Mouse (Mus musculus) liver, embryonic 14.5 days (tissue): ENCODE data around the gene Gm20683. TPM values are rescaled to one million over a fixed set of nuclear protein-coding genes. Genes with fewer than 3 reads are reported as not detected.
A peak's percentile ranks its signal among the peaks of the same experiment; 100 is the strongest.

Experiments
- ATAC-seq: fragments of 200-750 bp; cut with Nextera tagmentation; 2 replicates; pipeline ENCODE4 v1.8.0; 2017; ENCODE audit warnings: moderate number of reproducible peaks, mild to moderate bottlenecking, moderate library complexity; ENCODE audit not compliant: insufficient read depth
- DNase-seq, 3 experiments: peaks; one replicate each; pipeline ENCODE4 v3.0.0-alpha.2; 2012 to 2013; ENCODE audit warnings: low read depth in 3 of 3, low spot score in 3 of 3
- H3K27ac ChIP-seq: fragments of 300-500 bp; sonication (generic); 2 replicates; pipeline ENCODE4 v1.5.1; 2014; ENCODE audit warnings: moderate library complexity, mild to moderate bottlenecking, control low read depth, inconsistent platforms
- H3K27me3 ChIP-seq: fragments of 300-500 bp; sonication (generic); 2 replicates; pipeline ENCODE4 v1.6.1; 2014; ENCODE audit warnings: mild to moderate bottlenecking, low read length, moderate library complexity; ENCODE audit not compliant: control insufficient read depth, insufficient read depth
- H3K36me3 ChIP-seq: fragments of 300-500 bp; sonication (generic); replicated peaks from 2 replicates; pipeline ENCODE4 v1.6.1; 2014; ENCODE audit warnings: low read depth; ENCODE audit not compliant: control insufficient read depth, insufficient read depth
- H3K4me1 ChIP-seq, 2 experiments: fragments of 200-500 bp in 1 of 2; fragments of 300-500 bp in 1 of 2; sonication (generic) in 1 of 2; replicated peaks; 2 replicates each; pipeline ENCODE4 v1.6.1; 2012 to 2014; ENCODE audit warnings: antibody characterized with exemption in 1 of 2, inconsistent platforms in 1 of 2, low read length in 1 of 2; ENCODE audit not compliant: control insufficient read depth in 2 of 2, insufficient read depth in 2 of 2
- H3K4me2 ChIP-seq: fragments of 300-500 bp; sonication (generic); 2 replicates; pipeline ENCODE4 v1.6.1; 2014; ENCODE audit warnings: low read depth, mild to moderate bottlenecking, control low read depth, moderate library complexity
- H3K4me3 ChIP-seq, 2 experiments: fragments of 200-500 bp in 1 of 2; fragments of 300-500 bp in 1 of 2; sonication (generic) in 1 of 2; 2 replicates each; pipeline ENCODE4 v1.5.1; 2012 to 2014; ENCODE audit warnings: low read depth in 2 of 2, low read length in 2 of 2, mild to moderate bottlenecking in 2 of 2, control low read depth in 1 of 2, inconsistent platforms in 1 of 2, moderate library complexity in 1 of 2; ENCODE audit not compliant: insufficient read depth in 1 of 2
- H3K9ac ChIP-seq: fragments of 300-500 bp; sonication (generic); replicated peaks from 2 replicates; pipeline ENCODE4 v1.6.1; 2014; ENCODE audit warnings: mild to moderate bottlenecking, control low read depth, moderate library complexity
- H3K9me3 ChIP-seq: fragments of 300-500 bp; sonication (generic); 2 replicates; pipeline ENCODE4 v1.6.1; 2016; ENCODE audit warnings: low read length, mixed read lengths; ENCODE audit not compliant: control insufficient read depth
- CTCF ChIP-seq: IDR thresholded peaks from 2 replicates; pipeline ENCODE4 v1.5.1; 2016; ENCODE audit warnings: antibody characterized with exemption, low read depth, control low read depth
- EP300 ChIP-seq: IDR thresholded peaks from 2 replicates; pipeline ENCODE4 v1.6.1; 2016; ENCODE audit warnings: antibody characterized with exemption, low read depth
- WGBS: fragments of 180-500 bp; shearing (Covaris S2); extraction: QIAGEN DNeasy Blood & Tissue Kit; methylation state at CpG from one replicate; pipeline ENCODE4 v1.1.7; 2014; ENCODE audit not compliant: insufficient replicate concordance; 5-methylcytosine and 5-hydroxymethylcytosine counted together
- polyA plus RNA-seq, 2 experiments: library from polyadenylated mRNA; depleted of rRNA in 1 of 2; stranded (reverse) in 1 of 2; unstranded in 1 of 2; fragments of >200 nt; fragmentation: Nextera tagmentation in 1 of 2; extraction: Ambion mirVana in 1 of 2; gene quantifications; 2 replicates each; pipeline versions ENCODE4 v1.2.1 to v1.2.3; 2012 to 2014

The Gm20683 gene
- polyA plus RNA-seq, 2 experiments = 3.3 TPM; not detected in 1

GRCm38 (mm10) chr17:25830200-25830753, 11.3 kb downstream of the Gm20683 start:
- peaks cover 14% of the 10 kb centered on the region for H3K36me3 ChIP-seq
- WGBS = 66% methylated on average over 4 of the region's 4 CpGs
- DNase-seq = no peak
- no peak overlapping the region for H3K9ac ChIP-seq
- H3K27ac ChIP-seq = no peak overlapping the region
- H3K4me1 ChIP-seq = peaks cover 8 to 16% of the 10 kb centered on the region in 2 experiments
- TF ChIP-seq EP300 (no peak), CTCF (no peak)
- H3K9me3 ChIP-seq = no peaks in the 10 kb centered on the region
- H3K27me3 ChIP-seq = no peaks in the 10 kb centered on the region
- no peak overlapping the region; a peak in 1 of 4 replicates for H3K4me3 ChIP-seq
- no peak for ATAC-seq
- H3K4me2 ChIP-seq = peak overlapping the region; percentile 70

- ATAC-seq = no peak
- peak overlapping the region; percentile 64 to 72 for H3K4me3 ChIP-seq
- H3K4me1 ChIP-seq = peaks cover 12 to 17% of the 10 kb centered on the region in 2 experiments
- 33% methylated on average over 8 of the region's 8 CpGs for WGBS
- H3K36me3 ChIP-seq = peaks cover 14% of the 10 kb centered on the region
- DNase-seq = no peak
- H3K27ac ChIP-seq = peak overlapping the region; percentile 38; the same call in 1 of the 2 replicates
- peak overlapping the region; percentile 70 for H3K4me2 ChIP-seq
- peak overlapping the region; percentile 67 for H3K9ac ChIP-seq
- no peak for TF ChIP-seq EP300
- TF ChIP-seq CTCF = no peak
- H3K27me3 ChIP-seq = no peaks in the 10 kb centered on the region
- H3K9me3 ChIP-seq = no peaks in the 10 kb centered on the region
Measured at GRCm38 (mm10) chr17:25829558-25830017, 12.0 kb downstream of the Gm20683 start.

GRCm38 (mm10) chr17:25828712-25829557, 12.6 kb downstream of the Gm20683 start, which contains the start of gene Jmjd8:
TSS of gene Jmjd8 (plus strand) at chr17:25828867.
- TF ChIP-seq EP300 (no peak), CTCF (peak; percentile 67)
- Histone ChIP-seq H3K36me3 (peaks cover 14% of the 10 kb centered on the region), H3K4me3 (peak within 1 kb of the TSS; percentile 64 to 72), H3K9me3 (no peaks in the 10 kb centered on the region), H3K27me3 (no peaks in the 10 kb centered on the region), H3K9ac (peak within 1 kb of the TSS; percentile 67), H3K27ac (peak within 1 kb of the TSS; percentile 38), H3K4me1 (peaks cover 18 to 23% of the 10 kb centered on the region in 2 experiments), H3K4me2 (peak within 1 kb of the TSS; percentile 70)
- 1% methylated on average over 32 of the region's 32 CpGs for WGBS
- peak; percentile 59 to 69 (median 64) for DNase-seq
- ATAC-seq = 0 out of 2 replicates have a peak, but pooled peaks have one; percentile 11

- no peak overlapping the region for H3K27ac ChIP-seq
- peak overlapping the region; percentile 70 for H3K4me2 ChIP-seq
- no peak for DNase-seq
- 80% methylated on average over 8 of the region's 8 CpGs for WGBS
- H3K4me1 ChIP-seq = peaks cover 18 to 22% of the 10 kb centered on the region in 2 experiments
- no peaks in the 10 kb centered on the region for H3K27me3 ChIP-seq
- H3K9me3 ChIP-seq = no peaks in the 10 kb centered on the region
- TF ChIP-seq EP300 (no peak), CTCF (no peak)
- no peak for ATAC-seq
- peak overlapping the region; percentile 64 to 72; a peak in 2 of 4 replicates for H3K4me3 ChIP-seq
- H3K36me3 ChIP-seq = peaks cover 14% of the 10 kb centered on the region
- no peak overlapping the region for H3K9ac ChIP-seq
Measured at GRCm38 (mm10) chr17:25828223-25828594, 13.4 kb downstream of the Gm20683 start.
